Mouse (Mus musculus): ENCODE measurements around the gene Mrpl54. TPM values are rescaled to one million over a fixed set of nuclear protein-coding genes. Genes with fewer than 3 reads are reported as not detected.

Gene Mrpl54
- polyA plus RNA-seq, 1 experiment from 2014 or later: 110 TPM

DNA sequence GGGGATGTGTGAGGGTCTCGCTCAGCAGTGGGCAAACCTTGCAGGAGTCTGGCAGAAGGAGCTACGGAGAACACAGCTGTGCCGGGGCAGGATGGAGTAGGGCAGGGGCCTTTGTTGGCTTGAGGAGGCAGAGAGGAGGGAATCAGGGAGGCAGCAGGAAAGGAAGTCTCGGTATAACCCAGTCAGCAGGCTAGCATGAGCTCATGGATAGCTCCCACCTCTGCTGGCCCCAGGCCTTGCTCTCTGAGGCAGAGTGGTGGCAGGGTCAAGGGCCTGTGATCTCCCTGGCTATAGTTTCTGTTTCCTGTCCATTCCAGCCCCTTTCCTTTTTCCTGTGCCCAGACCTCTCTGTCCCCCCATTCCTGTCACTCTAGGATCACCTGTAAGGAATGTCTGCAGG is 35.6 kb upstream of the Mrpl54 start:
- 74% methylated on average over 4 of the region's 4 CpGs for WGBS (ENCODE audit: insufficient replicate concordance)
- peak overlapping the region; percentile 16 for H3K9ac ChIP-seq (replicated peaks)
- no peak overlapping the region for H3K4me3 ChIP-seq (ENCODE audit: low read depth, low read length)

DNA sequence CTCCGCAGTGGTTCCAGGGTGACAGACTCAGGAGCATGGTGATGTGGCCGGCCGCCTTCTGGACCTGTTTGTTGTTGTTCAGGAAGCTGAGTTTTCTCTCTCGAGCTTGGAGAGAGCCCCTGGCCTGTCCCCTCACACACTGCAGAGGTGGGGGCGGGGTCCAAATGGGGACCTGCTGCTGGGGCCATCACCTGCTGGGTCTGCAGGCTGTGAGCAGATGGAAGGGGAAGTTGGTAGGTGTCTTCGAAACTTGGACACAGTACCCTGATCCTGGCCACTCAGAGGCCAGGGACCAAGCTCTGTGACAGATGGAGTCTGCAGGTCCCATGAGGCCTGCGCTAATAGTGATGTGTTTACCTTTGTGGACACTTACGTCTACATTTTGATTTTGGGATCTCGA is 34.6 kb upstream of the Mrpl54 start:
- H3K27ac ChIP-seq (ENCODE audit: low read depth): no peak overlapping the region
- TF ChIP-seq EP300 (IDR thresholded peaks at IDR 0.05; ENCODE audit: low read depth): no peak
- TF ChIP-seq CTCF (IDR thresholded peaks at IDR 0.05; ENCODE audit: low read depth): no peak
- 60% methylated on average over 9 of the region's 9 CpGs for WGBS (ENCODE audit: insufficient replicate concordance)
- no peaks in the 10 kb centered on the region for H3K9me3 ChIP-seq (ENCODE audit: low read length)
- no peak overlapping the region for H3K4me3 ChIP-seq (ENCODE audit: low read depth, low read length)
- no peak overlapping the region for H3K9ac ChIP-seq (replicated peaks)
- H3K4me1 ChIP-seq (ENCODE audit: insufficient read depth): peaks cover 80% of the 10 kb centered on the region
- no peaks in the 10 kb centered on the region for H3K27me3 ChIP-seq (ENCODE audit: insufficient read depth, low read length)
- DNase-seq: no peak
- H3K36me3 ChIP-seq (replicated peaks; ENCODE audit: insufficient read depth, low read length): peaks cover 3% of the 10 kb centered on the region
- H3K4me2 ChIP-seq (ENCODE audit: low read depth, low read length): no peak overlapping the region
- no peak for ATAC-seq

More for the DNA sequence above, 35.6 kb upstream of the Mrpl54 start:
- Histone ChIP-seq H3K4me2 (ENCODE audit: low read depth, low read length) (peak overlapping the region; percentile 18), H3K36me3 (replicated peaks; ENCODE audit: insufficient read depth, low read length) (peaks cover 13% of the 10 kb centered on the region), H3K27me3 (ENCODE audit: insufficient read depth, low read length) (no peaks in the 10 kb centered on the region), H3K9me3 (ENCODE audit: low read length) (no peaks in the 10 kb centered on the region), H3K27ac (ENCODE audit: low read depth) (0 out of 2 replicates have a peak overlapping the region, but pooled peaks have one; percentile 24), H3K4me1 (ENCODE audit: insufficient read depth) (peaks cover 73% of the 10 kb centered on the region)
- TF ChIP-seq CTCF (IDR thresholded peaks at IDR 0.05; ENCODE audit: low read depth) (no peak), EP300 (IDR thresholded peaks at IDR 0.05; ENCODE audit: low read depth) (no peak)
- ATAC-seq: no peak
- no peak for DNase-seq

DNA sequence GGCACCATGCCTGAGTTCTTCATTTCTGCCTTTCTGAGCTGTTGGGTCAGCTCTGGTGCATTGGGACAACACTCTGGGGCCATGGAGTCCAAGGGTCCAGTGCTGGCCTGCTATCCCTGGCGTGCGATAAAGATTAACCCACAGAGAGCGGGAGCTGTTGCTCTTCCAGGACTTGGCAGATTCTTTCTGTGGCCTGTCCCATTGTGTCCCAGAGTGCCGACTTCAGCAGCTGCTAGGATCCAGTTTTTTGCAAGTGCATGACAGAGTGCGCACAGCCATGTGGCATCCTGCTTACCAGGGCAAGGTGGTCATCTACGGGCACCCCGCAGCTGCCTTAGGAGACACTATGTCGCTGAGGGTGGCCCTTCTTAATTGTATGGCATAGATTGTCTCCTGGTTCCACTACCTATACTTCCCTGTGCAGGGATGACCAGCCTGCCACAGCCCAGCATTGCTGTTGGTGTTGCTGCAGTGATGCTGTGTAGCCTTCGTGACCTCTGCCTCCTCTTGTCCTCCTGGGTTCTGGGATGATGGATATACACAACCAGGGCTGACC is 33.7 kb upstream of the Mrpl54 start:
- H3K36me3 ChIP-seq (replicated peaks; ENCODE audit: insufficient read depth, low read length): no peaks in the 10 kb centered on the region; the same call in 1 of the 2 replicates
- ATAC-seq: peak; percentile 75
- TF ChIP-seq CTCF (IDR thresholded peaks at IDR 0.05; ENCODE audit: low read depth): no peak
- no peak for TF ChIP-seq EP300 (IDR thresholded peaks at IDR 0.05; ENCODE audit: low read depth)
- no peak overlapping the region for H3K4me3 ChIP-seq (ENCODE audit: low read depth, low read length)
- H3K27ac ChIP-seq (ENCODE audit: low read depth): peak overlapping the region; percentile 95
- no peaks in the 10 kb centered on the region for H3K27me3 ChIP-seq (ENCODE audit: insufficient read depth, low read length)
- no peaks in the 10 kb centered on the region for H3K9me3 ChIP-seq (ENCODE audit: low read length)
- peaks cover 89% of the 10 kb centered on the region for H3K4me1 ChIP-seq (ENCODE audit: insufficient read depth)
- H3K4me2 ChIP-seq (ENCODE audit: low read depth, low read length): peak overlapping the region; percentile 33; the same call in 1 of the 2 replicates
- peak; percentile 55 for DNase-seq
- WGBS (ENCODE audit: insufficient replicate concordance): 58% methylated on average over 9 of the region's 9 CpGs
- H3K9ac ChIP-seq (replicated peaks): no peak overlapping the region

DNA sequence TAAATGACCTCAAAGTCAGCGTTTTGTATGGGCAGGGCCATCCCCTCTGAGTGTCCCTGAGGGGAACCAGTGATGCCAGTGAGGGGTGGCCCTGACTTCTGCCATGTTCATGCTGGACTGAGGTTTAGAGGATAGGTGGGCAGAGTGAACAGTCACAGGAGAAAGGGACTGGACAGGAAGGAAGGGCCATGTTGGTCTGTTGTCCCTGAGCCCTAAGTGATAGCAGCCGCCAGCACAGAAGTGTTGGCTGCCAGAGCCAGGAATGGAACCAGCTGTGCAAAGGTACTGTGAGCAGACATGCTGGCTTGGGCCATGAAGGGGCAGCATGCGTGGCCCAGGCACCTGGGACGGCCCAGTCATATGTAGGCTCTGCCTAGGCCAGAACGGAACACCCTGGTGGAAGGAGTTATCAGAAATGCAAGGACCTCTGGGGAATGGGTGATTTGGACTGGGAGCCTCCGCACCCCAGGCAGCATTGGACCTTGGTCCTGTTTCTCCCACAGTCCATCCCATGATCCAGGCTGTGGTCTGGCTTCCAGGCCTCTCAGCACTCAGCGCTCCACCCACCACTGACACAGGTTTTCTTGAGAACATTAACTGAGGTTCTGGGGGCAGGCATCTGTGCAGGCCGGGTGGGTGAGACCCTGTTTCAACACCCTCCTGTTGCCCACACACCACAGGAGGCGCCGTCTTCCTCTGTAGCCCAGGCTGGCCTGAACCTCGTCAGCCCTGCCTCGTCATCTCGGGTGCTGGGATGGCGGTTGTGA is 33.0 kb upstream of the Mrpl54 start:
- H3K4me3 ChIP-seq (ENCODE audit: low read depth, low read length): no peak overlapping the region
- no peak for DNase-seq
- peak overlapping the region; percentile 95 for H3K27ac ChIP-seq (ENCODE audit: low read depth)
- TF ChIP-seq CTCF (IDR thresholded peaks at IDR 0.05; ENCODE audit: low read depth) (peak; percentile 15; the same call in 1 of the 2 replicates), EP300 (IDR thresholded peaks at IDR 0.05; ENCODE audit: low read depth) (no peak)
- H3K4me2 ChIP-seq (ENCODE audit: low read depth, low read length): peak overlapping the region; percentile 33
- H3K36me3 ChIP-seq (replicated peaks; ENCODE audit: insufficient read depth, low read length): no peaks in the 10 kb centered on the region; the same call in 1 of the 2 replicates
- peaks cover 95% of the 10 kb centered on the region for H3K4me1 ChIP-seq (ENCODE audit: insufficient read depth)
- H3K9ac ChIP-seq (replicated peaks): 0 out of 2 replicates have a peak overlapping the region, but pooled peaks have one; percentile 23
- H3K9me3 ChIP-seq (ENCODE audit: low read length): no peaks in the 10 kb centered on the region
- no peaks in the 10 kb centered on the region for H3K27me3 ChIP-seq (ENCODE audit: insufficient read depth, low read length)
- WGBS (ENCODE audit: insufficient replicate concordance): 50% methylated on average over 14 of the region's 14 CpGs
- peak; percentile 32 for ATAC-seq

DNA sequence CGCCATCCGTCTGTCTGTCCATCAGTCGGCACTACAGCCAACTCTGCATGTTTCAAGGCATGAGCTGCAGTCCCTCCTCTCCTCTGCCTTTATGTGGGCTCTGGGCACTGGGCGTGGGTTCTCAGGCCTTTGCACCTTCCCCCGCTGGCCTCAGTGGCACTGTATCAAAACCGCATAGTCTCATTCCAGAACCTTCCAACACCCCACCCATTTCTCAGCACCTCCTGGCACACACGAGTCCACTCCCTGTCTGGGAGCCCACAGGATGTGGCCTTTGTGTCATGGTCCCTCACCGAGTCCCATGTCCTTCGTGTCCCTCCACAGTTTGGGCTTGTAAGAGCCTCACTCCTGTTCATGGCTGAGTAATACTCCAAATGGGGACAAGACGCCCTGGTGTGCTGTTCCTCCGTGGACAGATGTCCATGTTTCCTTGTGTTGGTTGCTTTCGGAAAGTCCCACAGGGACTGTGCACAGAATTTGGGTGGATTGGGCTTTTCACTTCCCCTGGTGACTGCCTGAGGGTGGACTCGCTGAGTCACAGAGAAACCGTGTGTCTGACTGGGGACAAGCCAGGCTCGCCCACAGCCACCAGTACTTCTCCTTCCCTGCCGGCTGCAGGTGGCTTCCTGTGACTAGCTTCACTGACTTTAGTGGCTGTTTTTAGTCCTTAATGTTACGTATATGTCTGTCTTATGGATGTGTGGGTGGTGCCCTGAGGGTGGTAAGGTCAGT is 31.8 kb upstream of the Mrpl54 start:
- Histone ChIP-seq H3K4me3 (ENCODE audit: low read depth, low read length) (no peak overlapping the region; the same call in 1 of the 2 replicates), H3K4me1 (ENCODE audit: insufficient read depth) (peaks cover 95% of the 10 kb centered on the region), H3K9ac (replicated peaks) (no peak overlapping the region), H3K27ac (ENCODE audit: low read depth) (peak overlapping the region; percentile 95), H3K36me3 (replicated peaks; ENCODE audit: insufficient read depth, low read length) (no peaks in the 10 kb centered on the region; the same call in 1 of the 2 replicates), H3K4me2 (ENCODE audit: low read depth, low read length) (peak overlapping the region; percentile 52), H3K9me3 (ENCODE audit: low read length) (no peaks in the 10 kb centered on the region), H3K27me3 (ENCODE audit: insufficient read depth, low read length) (no peaks in the 10 kb centered on the region)
- TF ChIP-seq CTCF (IDR thresholded peaks at IDR 0.05; ENCODE audit: low read depth) (no peak; the same call in 1 of the 2 replicates), EP300 (IDR thresholded peaks at IDR 0.05; ENCODE audit: low read depth) (no peak)
- 62% methylated on average over 17 of the region's 17 CpGs for WGBS (ENCODE audit: insufficient replicate concordance)
- DNase-seq (peak; percentile 58), ATAC-seq (no peak)

DNA sequence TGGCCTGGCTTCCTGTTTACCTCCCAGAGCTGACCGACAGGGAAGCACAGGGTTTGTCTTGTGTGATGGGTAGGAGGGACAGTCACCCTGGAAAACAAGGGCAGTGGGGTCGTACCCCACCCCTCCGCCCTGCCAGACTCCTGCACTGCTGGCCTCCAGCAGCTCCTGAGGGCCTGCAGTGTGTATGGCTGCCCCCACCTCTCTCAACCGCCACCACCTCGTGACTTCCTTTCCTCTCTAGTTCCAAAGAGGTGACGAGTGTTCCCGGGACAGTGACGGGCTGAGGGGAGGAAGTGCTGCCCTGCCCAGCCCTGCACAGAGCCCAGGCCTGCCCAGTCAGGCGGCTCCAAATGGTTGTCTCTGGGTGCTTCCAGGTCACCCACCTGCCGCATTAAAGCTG is 31.1 kb upstream of the Mrpl54 start:
- TF ChIP-seq CTCF (IDR thresholded peaks at IDR 0.05; ENCODE audit: low read depth) (no peak), EP300 (IDR thresholded peaks at IDR 0.05; ENCODE audit: low read depth) (no peak; the same call in 1 of the 2 replicates)
- H3K27me3 ChIP-seq (ENCODE audit: insufficient read depth, low read length): no peaks in the 10 kb centered on the region
- no peaks in the 10 kb centered on the region for H3K9me3 ChIP-seq (ENCODE audit: low read length)
- peak overlapping the region; percentile 52 for H3K4me2 ChIP-seq (ENCODE audit: low read depth, low read length)
- H3K36me3 ChIP-seq (replicated peaks; ENCODE audit: insufficient read depth, low read length): no peaks in the 10 kb centered on the region; the same call in 1 of the 2 replicates
- H3K4me3 ChIP-seq (ENCODE audit: low read depth, low read length): no peak overlapping the region
- H3K4me1 ChIP-seq (ENCODE audit: insufficient read depth): peaks cover 90% of the 10 kb centered on the region
- H3K27ac ChIP-seq (ENCODE audit: low read depth): peak overlapping the region; percentile 95
- peak overlapping the region; percentile 44; the same call in 1 of the 2 replicates for H3K9ac ChIP-seq (replicated peaks)
- WGBS (ENCODE audit: insufficient replicate concordance): 22% methylated on average over 10 of the region's 10 CpGs
- ATAC-seq: peak; percentile 30
- peak; percentile 66 for DNase-seq
